Mouse (Mus musculus): Measurements from ENCODE around the gene Kifc5b.
A peak's percentile ranks its signal among the peaks of the same experiment; 100 is the strongest.

Gene Kifc5b

GRCm38 (mm10) chr17:26947231-26948100 lies 30.6 kb downstream of the Kifc5b start:
- no peak for DNase-seq

- peak; percentile 56 to 69 for DNase-seq
Observed at GRCm38 (mm10) chr17:26948316-26949050, 31.6 kb downstream of the Kifc5b start.

GRCm38 (mm10) chr17:26949051-26949577 lies 32.2 kb downstream of the Kifc5b start:
- DNase-seq: no peak

- DNase-seq: no peak
Observed at GRCm38 (mm10) chr17:26949866-26950265, 33.0 kb downstream of the Kifc5b start.

GRCm38 (mm10) chr17:26950560-26951288 lies 33.8 kb downstream of the Kifc5b start:
- peak in 1 of 2 experiments; percentile 3 for DNase-seq

GRCm38 (mm10) chr17:26951406-26951805 lies 34.5 kb downstream of the Kifc5b start:
- peak in 1 of 2 experiments; percentile 49 for DNase-seq

- peak in 1 of 2 experiments; percentile 16 for DNase-seq
Observed at GRCm38 (mm10) chr17:26951952-26952877, 35.3 kb downstream of the Kifc5b start.

- no peak for DNase-seq
Observed at GRCm38 (mm10) chr17:26953201-26953600, 36.3 kb downstream of the Kifc5b start.

GRCm38 (mm10) chr17:26953726-26954125 lies 36.8 kb downstream of the Kifc5b start:
- DNase-seq: no peak

GRCm38 (mm10) chr17:26956309-26956708 lies 39.4 kb downstream of the Kifc5b start:
- no peak for DNase-seq

- no peak for DNase-seq
Observed at GRCm38 (mm10) chr17:26956895-26957294, 40.0 kb downstream of the Kifc5b start.

GRCm38 (mm10) chr17:26957872-26958271 lies 41.0 kb downstream of the Kifc5b start:
- no peak for DNase-seq

GRCm38 (mm10) chr17:26958880-26959279 lies 42.0 kb downstream of the Kifc5b start:
- no peak for DNase-seq

- no peak for DNase-seq
Observed at GRCm38 (mm10) chr17:26959815-26960214, 42.9 kb downstream of the Kifc5b start.

- DNase-seq: no peak
Observed at GRCm38 (mm10) chr17:26961572-26962240, 44.8 kb downstream of the Kifc5b start.

- DNase-seq: no peak
Observed at GRCm38 (mm10) chr17:26966993-26967392, 50.1 kb downstream of the Kifc5b start.

GRCm38 (mm10) chr17:26967477-26967876 lies 50.6 kb downstream of the Kifc5b start:
- DNase-seq: no peak

GRCm38 (mm10) chr17:26968200-26968611 lies 51.3 kb downstream of the Kifc5b start:
- no peak for DNase-seq

GRCm38 (mm10) chr17:26969257-26969656 lies 52.4 kb downstream of the Kifc5b start:
- no peak for DNase-seq

- DNase-seq: no peak
Observed at GRCm38 (mm10) chr17:26970221-26970620, 53.3 kb downstream of the Kifc5b start.

GRCm38 (mm10) chr17:26971247-26971905 lies 54.5 kb downstream of the Kifc5b start:
- no peak for DNase-seq
